Mouse (Mus musculus) urinary bladder, postnatal 14 days (tissue): ENCODE measurements around the gene Gata5.

Experiments used
- DNase-seq: peaks from one replicate; pipeline ENCODE4 v3.0.0; 2021; ENCODE audit warnings: low spot score

Gata5 gene

DNA sequence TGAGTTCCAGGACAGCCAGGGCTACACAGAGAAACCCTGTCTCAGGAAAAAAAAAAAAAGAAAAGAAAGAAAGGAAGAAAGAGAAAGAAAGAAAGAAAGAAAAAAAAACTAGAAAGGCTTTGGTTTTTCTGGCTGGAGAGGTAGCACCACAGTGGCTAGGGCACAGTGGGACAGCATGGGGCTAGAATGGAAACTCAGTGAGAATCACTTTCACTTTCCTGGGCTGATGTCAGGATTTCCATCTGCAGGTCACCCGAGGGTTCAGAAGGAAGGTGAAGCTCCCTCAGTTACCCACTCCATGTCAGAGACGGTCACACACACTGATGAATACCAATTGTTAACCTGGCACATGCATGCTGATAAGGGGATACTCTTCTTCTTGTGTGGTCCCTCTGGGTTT is 26.8 kb downstream of the Gata5 start:
- no peak for DNase-seq

DNA sequence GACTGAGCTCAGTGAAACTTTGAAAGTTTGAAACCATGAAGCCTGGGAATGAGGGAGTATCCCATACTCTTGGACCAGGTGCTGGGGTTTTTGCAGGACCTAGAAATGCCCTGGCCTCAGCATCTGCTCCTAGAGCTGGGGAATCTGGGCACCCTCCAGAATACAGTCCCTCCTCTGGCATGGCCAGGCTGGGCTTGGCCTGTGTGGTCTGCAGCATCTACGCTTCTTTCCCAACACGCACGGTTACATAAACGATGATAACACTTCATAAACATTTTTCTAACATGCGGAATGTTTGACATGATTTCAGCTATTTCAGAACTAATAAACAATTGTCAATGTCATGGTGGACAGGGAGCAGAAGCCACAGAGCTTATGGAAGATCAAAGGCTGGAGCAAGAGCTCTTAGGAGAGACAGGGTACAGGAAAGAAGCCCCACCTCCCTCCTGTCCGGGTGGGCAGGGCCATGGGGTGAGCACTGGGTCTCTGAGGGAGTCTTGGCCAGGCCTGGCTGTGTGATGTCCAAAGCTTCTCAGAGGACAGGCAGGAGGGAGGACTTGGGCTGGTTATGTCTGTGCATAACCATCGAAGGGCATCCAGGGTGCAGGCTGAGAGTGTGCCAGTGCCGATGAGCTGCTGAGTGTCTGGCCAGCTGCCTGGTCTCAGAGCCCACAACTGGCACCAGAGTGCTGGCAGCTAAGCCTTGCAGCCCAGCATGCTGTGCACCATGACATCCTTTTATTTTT is 27.9 kb downstream of the Gata5 start:
- DNase-seq = peak; percentile 47

DNA sequence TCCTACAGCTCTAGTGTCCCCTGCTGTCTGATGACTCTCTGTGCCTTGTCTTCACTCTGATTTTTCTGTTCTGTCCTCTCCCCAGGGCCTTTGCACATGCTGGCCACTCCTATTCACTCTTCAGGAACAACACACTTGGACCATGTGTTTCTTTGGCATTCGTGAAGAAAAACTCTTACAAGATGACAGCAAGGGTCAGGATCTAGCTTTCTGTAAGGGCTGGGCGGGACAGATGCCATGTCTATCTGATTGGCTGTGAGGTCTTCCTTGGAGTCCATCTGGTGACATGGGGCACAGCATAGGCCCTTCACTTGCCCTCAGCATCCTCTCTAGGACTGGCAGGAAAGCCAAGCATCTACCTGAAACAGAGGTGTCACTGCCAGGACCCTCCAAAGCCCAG is 28.5 kb downstream of the Gata5 start:
- no peak for DNase-seq

DNA sequence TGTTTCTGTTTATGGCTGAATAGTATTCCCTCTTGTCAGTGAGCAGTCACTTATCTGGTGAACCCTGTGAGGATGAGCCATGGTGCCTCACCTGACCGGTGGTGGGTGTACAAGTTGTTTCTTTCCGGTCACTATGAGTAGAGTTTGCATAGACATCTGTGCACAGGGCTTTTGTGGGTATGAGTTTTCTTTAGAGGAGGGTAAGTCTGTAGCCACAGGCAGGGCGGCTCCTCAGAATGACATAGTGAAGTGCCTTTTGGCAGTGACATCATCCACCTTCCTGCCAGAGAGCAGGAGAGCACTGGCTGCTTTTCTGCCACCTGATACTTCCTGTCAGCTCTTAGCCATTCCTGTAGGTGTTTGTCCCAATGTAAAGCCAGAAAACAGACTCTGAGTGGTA is 29.0 kb downstream of the Gata5 start:
- no peak for DNase-seq

DNA sequence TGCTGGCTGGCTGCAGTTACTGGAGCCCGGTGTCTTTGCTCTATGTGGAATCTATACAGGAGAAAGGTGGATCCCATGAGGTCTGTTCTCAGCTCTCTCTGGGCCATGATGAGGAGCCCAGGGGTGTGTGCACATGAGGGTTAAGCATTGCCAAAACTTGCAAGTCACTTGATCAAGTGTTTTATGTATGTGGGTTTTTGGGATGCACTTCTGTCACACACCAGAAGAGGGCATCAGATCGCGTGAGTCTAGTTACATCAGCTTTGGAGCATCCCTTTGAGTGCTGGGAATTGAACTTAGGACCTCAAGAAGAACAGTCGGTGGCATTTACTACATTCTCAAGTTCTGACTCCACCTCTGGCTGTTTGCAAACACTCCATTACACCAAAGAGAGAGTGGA is 29.9 kb downstream of the Gata5 start:
- DNase-seq = no peak

DNA sequence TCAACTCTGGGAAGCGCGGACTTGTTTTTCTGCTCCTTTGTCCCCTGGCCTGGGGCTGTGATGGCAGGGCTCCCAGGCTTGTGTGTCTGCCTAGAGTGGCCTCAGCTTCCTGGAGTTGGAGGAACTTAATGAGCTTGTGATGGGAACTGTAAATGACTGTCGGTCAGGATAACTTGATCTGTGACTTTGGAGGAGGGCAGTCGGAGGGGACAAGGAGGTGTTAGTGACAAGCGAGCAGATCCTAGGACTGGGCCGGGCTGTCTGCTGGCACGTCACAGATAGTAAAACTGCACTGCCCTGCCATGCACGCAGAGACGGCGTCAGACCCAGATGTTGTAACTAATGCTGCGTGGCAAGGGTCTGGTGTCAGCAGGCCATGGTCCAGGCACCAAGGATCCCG is 31.0 kb downstream of the Gata5 start:
- peak; percentile 35 for DNase-seq

DNA sequence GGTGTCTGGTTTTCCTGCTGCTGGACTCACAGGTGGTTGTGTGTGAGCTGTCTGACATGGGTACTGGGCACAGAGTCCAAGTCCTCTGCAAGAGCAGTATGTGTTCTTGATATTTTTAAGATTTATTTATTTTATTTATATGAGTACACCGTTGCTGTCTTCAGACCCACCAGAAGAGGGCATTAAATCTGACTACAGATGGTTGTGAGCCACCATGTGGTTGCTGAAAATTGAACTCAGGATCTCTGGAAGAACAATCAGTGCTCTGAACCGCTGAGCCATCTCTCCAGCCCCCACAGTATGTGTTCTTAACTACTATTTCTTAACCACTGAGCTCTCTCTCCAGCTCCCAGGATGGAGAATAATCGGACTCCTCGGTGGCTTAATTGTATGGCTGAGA is 32.3 kb downstream of the Gata5 start:
- no peak for DNase-seq

DNA sequence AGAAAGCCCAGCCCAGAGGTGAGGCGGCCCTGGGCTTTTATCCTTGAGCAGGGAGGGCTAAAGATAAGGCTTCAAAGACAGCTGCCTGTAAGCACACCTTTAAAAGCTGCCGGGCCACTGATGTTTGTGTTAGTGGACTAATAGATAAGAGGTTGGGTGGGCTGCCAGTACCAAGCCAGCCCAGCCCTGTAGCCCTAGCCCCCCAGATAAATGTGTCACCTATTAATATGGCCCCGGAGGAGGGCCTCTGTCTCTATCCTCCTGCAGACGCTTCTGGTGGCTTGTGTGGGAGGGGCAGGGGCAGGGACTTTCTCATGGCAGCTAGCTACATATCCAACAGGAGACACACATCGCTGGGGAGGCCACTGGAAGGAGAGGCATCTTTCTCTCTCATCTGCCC is 33.7 kb downstream of the Gata5 start:
- no peak for DNase-seq

DNA sequence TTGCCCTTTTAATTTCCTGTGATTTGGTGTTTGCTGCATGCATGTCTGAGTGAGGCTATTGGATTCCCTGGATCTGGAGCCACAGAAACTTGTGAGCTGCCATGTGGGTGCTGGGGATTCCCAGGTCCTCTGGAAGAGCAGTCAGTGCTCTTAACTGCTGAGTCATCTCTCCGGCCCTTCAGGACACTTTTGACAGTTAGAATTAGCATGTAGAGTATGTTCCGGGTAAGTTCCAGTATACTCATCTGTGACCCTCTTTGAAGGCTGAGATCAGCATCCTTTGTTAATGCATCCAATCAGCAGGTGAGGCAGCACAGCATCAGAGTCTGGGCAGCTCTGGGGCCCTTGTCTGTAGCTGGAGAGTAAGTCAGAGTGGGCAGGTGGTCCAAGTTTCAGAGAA is 34.2 kb downstream of the Gata5 start:
- DNase-seq = no peak

DNA sequence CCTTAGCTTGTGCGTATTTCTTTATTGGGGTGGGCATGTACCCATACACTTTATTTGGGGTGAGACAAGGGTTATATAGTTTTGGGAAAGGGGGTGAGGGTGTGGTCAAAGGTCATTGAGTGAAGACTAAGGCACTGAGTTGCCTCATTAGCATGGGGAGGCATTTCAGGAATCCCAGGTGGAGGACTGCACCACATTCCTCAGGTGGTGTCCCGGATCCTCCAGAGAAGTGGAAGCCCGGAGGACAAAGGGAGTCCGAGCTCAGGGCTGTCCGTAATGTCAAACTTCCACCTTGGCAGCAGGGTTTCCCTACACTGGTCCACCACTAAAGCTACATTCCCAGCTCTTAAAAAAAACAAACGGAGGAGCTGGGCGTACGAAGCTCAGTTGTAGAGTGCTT is 41.6 kb downstream of the Gata5 start:
- DNase-seq = no peak

DNA sequence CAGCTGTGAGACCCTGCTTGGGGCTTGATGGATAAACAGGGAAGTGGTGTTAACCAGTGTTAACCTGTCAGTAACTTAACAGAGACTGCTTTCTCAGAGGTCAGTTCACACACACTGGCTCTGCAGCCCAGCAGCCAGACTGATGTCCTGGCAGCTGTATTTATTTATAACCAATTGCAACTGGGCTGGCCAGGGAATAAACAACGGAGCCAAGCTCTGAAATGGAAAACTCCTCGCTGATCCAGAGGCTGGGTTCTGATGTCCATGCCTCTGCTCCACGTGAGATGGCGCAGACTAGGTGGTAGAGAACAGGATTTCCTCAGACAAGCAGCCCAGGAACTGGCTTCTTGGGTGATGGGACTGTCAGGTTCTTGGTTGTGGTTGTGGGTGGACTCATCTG is 42.5 kb downstream of the Gata5 start:
- no peak for DNase-seq

DNA sequence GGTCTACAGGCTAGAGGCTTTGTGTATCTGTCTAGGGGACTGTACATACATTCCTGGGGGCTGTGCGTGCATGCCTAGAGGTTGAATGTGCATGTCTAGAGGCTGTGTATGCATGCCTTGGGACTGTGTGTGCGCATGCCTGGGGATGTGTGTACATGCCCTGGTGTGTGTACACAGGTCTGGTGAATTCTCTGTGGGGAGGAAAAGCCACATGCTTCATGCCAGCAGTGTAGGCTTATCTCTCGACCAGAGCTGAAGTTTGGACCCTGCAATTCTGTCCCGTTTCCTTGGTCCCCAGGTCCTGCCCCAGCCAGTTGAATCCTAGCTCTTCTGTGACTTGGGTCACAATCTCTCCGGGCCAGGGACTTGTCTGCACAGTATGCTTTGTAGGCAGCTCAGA is 42.9 kb downstream of the Gata5 start:
- peak; percentile 33 for DNase-seq

DNA sequence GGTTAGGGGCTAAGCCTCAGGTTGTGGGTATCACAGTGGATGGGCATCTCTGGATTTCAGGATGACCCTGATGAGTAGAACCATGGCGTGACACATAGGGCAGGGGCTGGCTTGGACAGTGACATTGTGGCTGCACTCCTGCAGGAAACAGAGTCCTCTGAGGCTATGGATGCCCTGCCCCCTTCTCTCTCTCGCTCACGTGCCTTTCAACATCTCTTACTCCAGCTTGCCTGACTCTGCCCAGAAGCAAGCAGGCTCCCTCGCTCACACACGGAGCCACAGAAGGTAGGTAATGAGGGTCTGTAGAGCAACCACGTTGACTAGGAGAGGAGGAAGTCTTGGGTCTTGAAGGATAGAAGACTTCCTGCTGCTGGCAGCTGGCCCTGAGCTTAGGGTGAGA is 44.0 kb downstream of the Gata5 start:
- DNase-seq = no peak

DNA sequence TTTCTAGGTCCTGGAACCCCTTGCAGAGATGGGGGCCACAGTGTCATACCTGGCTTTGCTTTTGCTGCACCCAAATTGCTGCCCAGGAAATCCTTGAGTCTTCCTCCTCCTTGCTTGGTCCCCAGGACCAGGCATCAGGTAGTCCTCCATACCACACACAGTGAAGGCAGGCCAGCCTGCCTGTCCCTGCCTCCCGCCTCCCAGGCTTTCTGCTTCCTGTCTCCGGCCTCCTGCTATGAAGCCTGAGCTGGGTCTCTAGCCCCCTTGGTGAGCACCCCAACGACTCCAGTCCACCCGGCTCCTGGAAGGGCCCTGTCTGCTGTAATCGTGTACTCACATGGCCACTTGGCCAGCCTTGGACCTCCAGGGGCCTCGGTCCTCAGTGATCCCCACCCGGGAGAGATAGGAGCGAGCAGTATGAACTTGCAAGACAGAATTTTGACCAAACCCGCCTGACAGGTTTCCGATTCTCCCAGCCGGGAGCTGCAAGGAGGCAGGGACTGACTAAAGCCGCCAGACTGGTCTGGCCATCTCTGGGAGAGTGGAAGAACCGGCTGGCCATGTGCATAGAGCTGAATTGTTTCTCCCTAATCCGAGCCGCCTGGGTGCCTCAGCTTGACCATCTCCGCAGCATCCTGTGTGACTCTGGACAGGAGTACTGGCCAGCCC is 44.9 kb downstream of the Gata5 start, which contains the start of gene Rbbp8nl:
Gene Rbbp8nl, minus strand, starts transcription at position 440 of the 669 bp plus-strand sequence.
- DNase-seq = peak; percentile 95

DNA sequence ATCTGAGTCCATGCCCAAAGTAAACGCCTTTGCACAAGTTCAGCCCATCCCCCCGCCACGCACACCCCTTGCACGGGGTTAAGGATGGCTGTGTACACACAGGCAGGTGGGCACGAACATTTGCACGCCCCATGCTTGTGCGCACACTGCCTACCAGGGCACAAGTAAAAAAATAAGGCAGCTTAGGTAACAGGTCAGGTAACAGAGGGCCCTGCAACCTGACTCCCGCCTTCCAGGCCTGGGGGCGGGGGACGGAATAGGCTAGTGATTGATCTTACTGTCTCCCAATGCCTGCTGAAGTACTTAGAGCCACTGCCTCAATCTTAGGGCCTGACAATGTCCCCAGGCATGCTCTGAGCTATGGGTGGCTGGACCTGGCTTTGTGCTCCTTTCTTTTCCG is 45.5 kb downstream of the Gata5 start:
- DNase-seq = no peak

DNA sequence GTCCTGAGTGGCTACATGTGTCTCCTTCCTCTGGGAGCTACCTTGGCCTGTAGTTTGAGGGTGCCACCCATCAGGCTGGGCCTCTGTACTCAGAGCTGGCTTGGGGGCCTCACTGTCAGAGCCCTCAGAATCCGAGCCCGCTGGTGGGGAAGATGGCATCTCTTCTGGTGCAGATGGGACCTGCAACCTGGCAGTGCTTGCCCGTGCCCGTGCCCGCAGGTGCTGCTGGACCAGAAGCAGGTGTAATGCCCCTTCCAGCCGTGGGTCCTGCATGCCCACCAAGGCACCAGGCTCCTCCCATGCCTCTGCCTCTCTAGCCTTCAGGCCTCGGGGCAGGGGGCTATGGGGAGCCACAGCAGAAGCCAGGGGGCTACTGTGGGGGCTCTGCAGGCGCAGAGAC is 55.2 kb downstream of the Gata5 start:
- no peak for DNase-seq

DNA sequence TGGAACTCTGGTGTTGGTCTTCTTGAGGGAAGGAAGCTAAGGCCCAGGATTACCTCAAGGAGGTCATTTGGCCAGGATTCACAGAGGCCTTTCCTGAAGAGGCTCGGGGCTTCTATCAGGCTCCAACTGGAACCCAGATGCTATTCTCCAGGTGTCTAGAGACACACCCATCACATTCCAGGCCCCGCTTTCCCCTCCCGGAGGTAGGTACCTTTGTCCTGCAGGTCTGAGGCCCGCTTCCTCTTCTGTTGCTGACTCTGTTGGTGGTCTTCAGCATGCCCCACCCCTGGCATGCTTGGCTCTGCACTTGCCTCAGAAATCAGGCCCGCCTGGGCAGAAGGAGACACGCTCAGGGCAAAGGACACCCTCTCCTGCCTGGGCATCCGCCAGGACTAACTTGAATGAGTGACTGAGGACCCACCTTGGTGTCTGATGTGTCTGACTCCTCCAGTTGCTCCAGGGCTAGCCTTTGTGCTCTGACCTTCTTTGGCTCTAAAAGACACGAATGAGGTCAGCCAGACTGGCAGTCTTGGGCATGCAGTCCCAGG is 56.7 kb downstream of the Gata5 start:
- DNase-seq = no peak

DNA sequence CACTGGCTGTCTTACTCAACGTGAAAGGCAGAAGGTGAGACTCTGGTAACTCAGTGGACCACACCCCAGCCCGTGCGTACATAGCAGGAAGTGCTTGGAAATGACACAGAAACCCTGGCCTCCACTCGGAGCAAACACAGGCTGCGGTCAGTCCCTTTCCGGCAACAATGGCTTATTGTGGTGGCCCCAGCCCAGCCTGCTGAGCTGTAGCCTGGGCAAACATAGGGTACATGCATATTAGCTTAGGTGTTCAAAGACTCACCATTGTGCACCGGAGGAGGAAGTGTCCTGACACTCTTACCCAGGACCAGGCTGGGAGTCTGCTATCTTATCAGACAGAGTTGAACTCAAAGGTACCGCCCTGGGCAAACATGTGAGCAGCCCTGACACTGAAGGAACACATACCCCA is 57.6 kb downstream of the Gata5 start:
- DNase-seq = peak; percentile 66

DNA sequence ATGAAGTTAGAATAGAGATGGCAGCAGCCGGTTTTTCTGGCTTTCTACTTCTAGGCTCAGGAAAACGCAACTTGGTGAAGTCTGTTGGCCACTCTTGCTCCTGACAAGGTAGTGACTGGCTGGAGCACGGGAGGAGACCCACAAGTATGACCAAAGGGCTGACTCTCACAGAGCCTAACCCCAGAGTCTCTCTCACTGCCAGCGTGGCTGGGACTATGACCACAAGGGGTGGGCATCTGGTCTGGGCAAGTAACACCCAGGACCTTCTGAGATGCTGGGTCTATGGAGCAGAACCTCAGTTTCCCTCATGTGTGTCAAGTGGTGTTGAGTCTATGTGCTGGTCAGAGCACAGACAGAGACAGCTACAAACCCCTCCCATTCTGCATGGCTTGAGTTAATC is 58.1 kb downstream of the Gata5 start:
- no peak for DNase-seq

DNA sequence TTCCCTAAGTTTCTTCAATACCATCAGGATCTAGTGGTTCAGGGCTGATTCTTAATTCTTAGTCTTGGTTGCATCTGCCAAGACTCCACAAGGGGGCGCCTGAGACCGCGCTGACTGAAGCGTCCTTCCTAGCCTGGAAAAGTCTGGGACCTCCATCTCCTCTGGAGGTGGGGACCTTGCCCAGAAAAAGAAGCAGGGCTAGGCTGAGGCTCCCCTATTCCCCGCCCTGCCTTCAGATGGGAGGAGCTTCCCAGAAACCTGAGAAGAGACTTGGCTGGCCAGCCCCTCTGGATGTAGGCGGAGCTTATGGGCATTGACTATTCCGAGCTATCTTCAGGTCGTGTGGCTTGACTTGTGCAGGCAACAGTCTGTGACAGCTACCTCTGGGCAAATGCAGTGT is 58.7 kb downstream of the Gata5 start:
- DNase-seq = peak; percentile 87
